Mouse (Mus musculus): ENCODE measurements at regions not wholly inside any gene's neighbourhood (a gene's known extent, or its start where the extent isn't known, plus 50 kb on each side); places are given as distances from the start of the nearest gene placed in this dataset.

DNA sequence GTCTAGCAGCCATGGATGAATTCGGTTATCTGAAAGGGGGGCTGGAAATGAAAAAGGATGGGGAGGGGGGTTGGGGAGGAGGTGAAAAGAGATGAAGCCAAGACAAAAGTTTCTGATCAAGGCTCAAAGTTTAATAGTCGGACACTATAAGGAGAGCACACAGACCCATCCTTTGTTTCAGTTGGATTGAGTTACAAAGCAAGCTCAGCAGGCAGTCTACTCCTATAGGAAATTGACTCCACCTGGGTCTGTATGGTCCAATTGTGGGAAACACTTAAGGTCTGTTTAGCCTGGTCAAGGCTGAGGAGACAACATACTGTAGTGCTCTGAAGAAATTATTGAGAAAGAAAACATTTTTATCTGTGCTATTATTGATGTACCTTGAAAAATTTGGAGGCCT lies 1029.8 kb downstream of the Pcdh9 start:
- TF ChIP-seq POLR2A (IDR thresholded peaks at IDR 0.05; ENCODE audit: borderline replicate concordance, extremely low read depth, insufficient read depth, insufficient read length, poor library complexity, severe bottlenecking): no peak
- no peak for TF ChIP-seq CTCF (IDR thresholded peaks at IDR 0.05; ENCODE audit: borderline replicate concordance, extremely low read depth, insufficient read depth, insufficient read length)
